Mouse (Mus musculus) embryonic fibroblast, embryonic 13.5 days (primary cell): ENCODE data around the gene Tpk1.

Experiments
- CTCF ChIP-seq: IDR thresholded peaks from 2 replicates; pipeline ENCODE4 v1.5.1; 2011; ENCODE audit warnings: mild to moderate bottlenecking, control low read depth, low read length, moderate library complexity, borderline replicate concordance; ENCODE audit not compliant: insufficient read depth
- POLR2A ChIP-seq: IDR thresholded peaks from 2 replicates; pipeline ENCODE4 v1.6.1; 2011; ENCODE audit warnings: low read depth, mild to moderate bottlenecking, control low read depth, low read length, moderate library complexity

- TF ChIP-seq POLR2A (no peak), CTCF (no peak)
These were observed 80.8 kb downstream of the Tpk1 start for GRCm38 (mm10) chr6:43585274-43585673.
